Mouse (Mus musculus): ENCODE measurements around the gene Flad1.

GRCm38 (mm10) chr3:89401329-89401728 lies 10.3 kb downstream of the Flad1 start:
- no peak for TF ChIP-seq CTCF (IDR thresholded peaks at IDR 0.05; ENCODE audit: extremely low read depth, insufficient read depth, low read length)
- no peak for TF ChIP-seq POLR2A (IDR thresholded peaks at IDR 0.05; ENCODE audit: extremely low read depth, insufficient read depth, low read length)
